Mouse (Mus musculus): ENCODE measurements at regions not wholly inside any gene's neighbourhood (a gene's known extent, or its start where the extent isn't known, plus 50 kb on each side); places are given as distances from the start of the nearest gene placed in this dataset.

DNA sequence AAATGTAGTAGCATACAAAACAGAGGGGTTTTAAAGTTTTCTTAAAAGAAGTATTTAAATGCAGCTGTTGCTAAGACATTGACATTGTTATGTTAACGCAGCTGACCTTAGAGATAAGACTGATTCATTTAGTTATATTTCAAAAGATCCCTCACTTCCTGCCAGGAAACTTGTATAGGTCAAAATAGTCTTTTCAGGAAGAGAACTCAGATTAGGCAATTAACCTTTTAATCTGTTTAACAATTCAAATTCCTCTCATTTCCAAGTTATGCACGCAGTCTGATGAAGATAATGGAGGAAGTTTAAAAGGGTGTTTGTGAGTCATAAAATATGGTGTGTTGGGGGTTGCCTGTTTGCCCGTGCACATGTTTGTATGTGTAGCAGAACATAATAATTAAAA, 448.5 kb downstream of the Tmtc2 start:
- Histone ChIP-seq H3K36me3 (ENCODE audit: control insufficient read depth, insufficient read depth, low read length) (no peaks in the 10 kb centered on the region), H3K4me3 (ENCODE audit: low read length) (no peak overlapping the region), H3K4me1 (replicated peaks; ENCODE audit: control insufficient read depth, insufficient read depth, low read length) (peaks cover 2% of the 10 kb centered on the region; the same call in 1 of the 2 replicates), H3K27ac (ENCODE audit: low read length) (no peak overlapping the region), H3K9ac (ENCODE audit: low read length) (no peak overlapping the region), H3K27me3 (ENCODE audit: control insufficient read depth, insufficient read depth, low read depth, low read length) (no peaks in the 10 kb centered on the region), H3K9me3 (ENCODE audit: control insufficient read depth, low read length) (no peaks in the 10 kb centered on the region), H3K4me2 (ENCODE audit: low read depth, low read length) (no peak overlapping the region)
- 23% methylated on average over 3 of the region's 3 CpGs for WGBS
- ATAC-seq (ENCODE audit: low read depth) = peak; percentile 90

DNA sequence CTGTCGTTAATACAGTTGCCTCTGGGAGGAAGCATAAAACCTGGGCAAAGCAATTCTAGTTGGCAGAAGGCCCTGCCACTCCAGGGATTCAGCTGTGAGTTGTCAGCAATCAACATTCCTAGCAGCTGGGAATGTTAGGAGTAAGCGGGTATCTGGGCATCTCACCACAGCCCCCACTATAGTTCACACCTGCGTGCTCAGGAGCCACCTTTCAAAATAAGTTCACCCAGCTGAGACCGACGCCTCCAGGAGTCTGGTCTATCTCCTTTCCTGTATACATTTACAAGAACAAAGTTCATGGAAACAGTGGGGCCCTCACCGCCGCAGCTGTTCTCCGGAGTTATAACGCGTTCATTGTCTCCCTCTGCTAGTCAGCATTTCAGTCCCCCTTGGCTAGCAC, 454.0 kb downstream of the Tmtc2 start:
- Histone ChIP-seq H3K9me3 (ENCODE audit: control insufficient read depth, low read length) (no peaks in the 10 kb centered on the region), H3K9ac (ENCODE audit: low read length) (no peak overlapping the region), H3K4me2 (ENCODE audit: low read depth, low read length) (no peak overlapping the region), H3K4me3 (ENCODE audit: low read length) (no peak overlapping the region), H3K4me1 (replicated peaks; ENCODE audit: control insufficient read depth, insufficient read depth, low read length) (0 out of 2 replicates have a peak, but pooled peaks cover 3% of the 10 kb centered on the region), H3K27me3 (ENCODE audit: control insufficient read depth, insufficient read depth, low read depth, low read length) (no peaks in the 10 kb centered on the region), H3K27ac (ENCODE audit: low read length) (no peak overlapping the region), H3K36me3 (ENCODE audit: control insufficient read depth, insufficient read depth, low read length) (no peaks in the 10 kb centered on the region)
- WGBS = 47% methylated on average over 10 of the region's 10 CpGs
- ATAC-seq (ENCODE audit: low read depth) = peak; percentile 20; the same call in 1 of the 2 replicates

DNA sequence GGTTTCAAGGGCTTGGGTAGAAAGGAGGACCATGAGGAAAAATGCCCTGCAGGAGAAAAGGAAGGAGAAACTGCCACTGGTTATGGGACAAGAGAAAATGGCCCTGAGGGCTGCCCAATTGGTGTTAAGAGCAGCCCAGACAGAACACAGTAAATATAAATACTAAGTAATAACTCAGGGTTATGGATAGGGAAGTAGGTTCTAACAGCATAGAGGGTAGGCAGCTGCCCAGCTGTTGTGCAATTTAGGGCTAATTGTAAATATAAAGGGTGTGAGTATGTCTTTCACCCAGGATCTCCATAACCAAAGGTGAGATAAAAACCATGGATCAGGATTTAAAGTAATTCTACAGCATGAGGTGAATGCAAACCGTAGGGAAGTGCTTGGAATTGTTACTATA, 458.1 kb downstream of the Tmtc2 start:
- Histone ChIP-seq H3K36me3 (ENCODE audit: control insufficient read depth, insufficient read depth, low read length) (no peaks in the 10 kb centered on the region), H3K4me1 (replicated peaks; ENCODE audit: control insufficient read depth, insufficient read depth, low read length) (0 out of 2 replicates have a peak, but pooled peaks cover 3% of the 10 kb centered on the region), H3K4me3 (ENCODE audit: low read length) (no peak overlapping the region), H3K9me3 (ENCODE audit: control insufficient read depth, low read length) (no peaks in the 10 kb centered on the region), H3K4me2 (ENCODE audit: low read depth, low read length) (no peak overlapping the region), H3K27ac (ENCODE audit: low read length) (no peak overlapping the region), H3K9ac (ENCODE audit: low read length) (no peak overlapping the region), H3K27me3 (ENCODE audit: control insufficient read depth, insufficient read depth, low read depth, low read length) (no peaks in the 10 kb centered on the region)
- ATAC-seq (ENCODE audit: low read depth) = no peak
- WGBS = 86% methylated on average over 1 of the region's 1 CpGs

DNA sequence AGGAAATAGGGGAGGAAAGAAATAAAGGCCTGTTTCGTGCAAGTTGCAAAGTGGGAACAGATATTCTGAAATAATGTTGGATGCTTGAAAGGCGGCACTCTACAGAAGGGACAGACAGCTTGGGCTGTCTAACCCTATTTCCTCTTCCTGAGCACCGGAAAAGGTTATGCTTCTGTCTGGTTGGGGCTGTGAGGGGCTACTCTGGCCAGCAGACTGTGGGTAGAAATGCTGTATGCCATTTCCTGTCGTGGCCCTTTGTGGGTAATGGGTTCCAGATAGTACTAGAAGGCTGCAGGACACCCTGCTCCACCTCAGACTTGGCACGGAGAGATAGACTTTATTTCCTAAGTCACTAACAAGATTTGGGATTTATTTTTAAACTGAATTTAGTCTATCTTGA, 459.3 kb downstream of the Tmtc2 start:
- 55% methylated on average over 5 of the region's 5 CpGs for WGBS
- H3K4me3 ChIP-seq (ENCODE audit: low read length) = no peak overlapping the region

DNA sequence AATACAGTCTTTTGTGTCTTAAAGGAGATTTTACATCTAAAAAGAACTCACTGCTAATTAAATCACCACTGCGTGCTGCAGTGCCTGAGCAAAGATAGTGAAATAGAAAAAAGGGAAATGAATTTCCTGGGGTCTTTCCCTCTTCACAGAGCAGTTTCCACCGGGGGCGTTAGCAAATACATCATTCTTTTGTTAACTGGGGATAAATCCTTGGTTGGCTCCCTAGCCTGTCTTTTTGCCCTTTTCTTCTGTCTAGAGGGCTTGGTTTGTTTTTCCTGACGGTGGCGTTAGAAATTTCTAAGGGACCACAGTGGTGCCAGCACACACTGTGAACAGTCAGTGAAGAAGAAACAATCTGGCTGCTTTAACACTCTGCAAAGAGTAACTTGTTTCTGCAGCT, 464.0 kb downstream of the Tmtc2 start:
- Histone ChIP-seq H3K4me1 (replicated peaks; ENCODE audit: control insufficient read depth, insufficient read depth, low read length) (no peaks in the 10 kb centered on the region), H3K9me3 (ENCODE audit: control insufficient read depth, low read length) (no peaks in the 10 kb centered on the region), H3K4me2 (ENCODE audit: low read depth, low read length) (no peak overlapping the region), H3K4me3 (ENCODE audit: low read length) (no peak overlapping the region), H3K36me3 (ENCODE audit: control insufficient read depth, insufficient read depth, low read length) (no peaks in the 10 kb centered on the region), H3K27ac (ENCODE audit: low read length) (no peak overlapping the region), H3K27me3 (ENCODE audit: control insufficient read depth, insufficient read depth, low read depth, low read length) (no peaks in the 10 kb centered on the region), H3K9ac (ENCODE audit: low read length) (no peak overlapping the region)
- ATAC-seq (ENCODE audit: low read depth) = no peak
- WGBS = 23% methylated on average over 5 of the region's 5 CpGs

More for the DNA sequence above, 459.3 kb downstream of the Tmtc2 start:
- H3K4me1 ChIP-seq (replicated peaks; ENCODE audit: control insufficient read depth, insufficient read depth, low read length) = no peaks in the 10 kb centered on the region
- H3K27me3 ChIP-seq (ENCODE audit: control insufficient read depth, insufficient read depth, low read depth, low read length) = no peaks in the 10 kb centered on the region
- H3K4me2 ChIP-seq (ENCODE audit: low read depth, low read length) = no peak overlapping the region
- H3K27ac ChIP-seq (ENCODE audit: low read length) = no peak overlapping the region
- H3K9me3 ChIP-seq (ENCODE audit: control insufficient read depth, low read length) = no peaks in the 10 kb centered on the region
- no peak for ATAC-seq (ENCODE audit: low read depth)
- H3K9ac ChIP-seq (ENCODE audit: low read length) = no peak overlapping the region
- no peaks in the 10 kb centered on the region for H3K36me3 ChIP-seq (ENCODE audit: control insufficient read depth, insufficient read depth, low read length)

DNA sequence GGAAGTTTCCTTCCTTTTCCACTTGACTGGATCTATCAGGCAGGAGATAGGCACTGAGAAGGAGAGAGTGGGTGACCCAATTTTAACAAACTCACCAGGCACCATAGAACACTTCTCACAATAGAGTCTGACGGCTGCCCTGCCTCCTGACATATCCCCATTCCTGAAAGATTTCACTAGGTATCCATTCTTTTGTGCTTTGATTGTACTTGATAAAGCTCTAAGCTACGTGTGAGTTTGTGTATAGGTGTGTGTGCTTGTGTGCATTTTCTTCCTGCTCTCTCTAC, 477.3 kb downstream of the Tmtc2 start:
- Histone ChIP-seq H3K4me3 (ENCODE audit: low read length) (no peak overlapping the region), H3K4me1 (replicated peaks; ENCODE audit: control insufficient read depth, insufficient read depth, low read length) (no peaks in the 10 kb centered on the region), H3K27me3 (ENCODE audit: control insufficient read depth, insufficient read depth, low read depth, low read length) (no peaks in the 10 kb centered on the region), H3K9me3 (ENCODE audit: control insufficient read depth, low read length) (no peaks in the 10 kb centered on the region), H3K27ac (ENCODE audit: low read length) (no peak overlapping the region), H3K9ac (ENCODE audit: low read length) (no peak overlapping the region), H3K36me3 (ENCODE audit: control insufficient read depth, insufficient read depth, low read length) (no peaks in the 10 kb centered on the region), H3K4me2 (ENCODE audit: low read depth, low read length) (no peak overlapping the region)
- WGBS = 79% methylated on average over 2 of the region's 2 CpGs
- ATAC-seq (ENCODE audit: low read depth) = no peak

DNA sequence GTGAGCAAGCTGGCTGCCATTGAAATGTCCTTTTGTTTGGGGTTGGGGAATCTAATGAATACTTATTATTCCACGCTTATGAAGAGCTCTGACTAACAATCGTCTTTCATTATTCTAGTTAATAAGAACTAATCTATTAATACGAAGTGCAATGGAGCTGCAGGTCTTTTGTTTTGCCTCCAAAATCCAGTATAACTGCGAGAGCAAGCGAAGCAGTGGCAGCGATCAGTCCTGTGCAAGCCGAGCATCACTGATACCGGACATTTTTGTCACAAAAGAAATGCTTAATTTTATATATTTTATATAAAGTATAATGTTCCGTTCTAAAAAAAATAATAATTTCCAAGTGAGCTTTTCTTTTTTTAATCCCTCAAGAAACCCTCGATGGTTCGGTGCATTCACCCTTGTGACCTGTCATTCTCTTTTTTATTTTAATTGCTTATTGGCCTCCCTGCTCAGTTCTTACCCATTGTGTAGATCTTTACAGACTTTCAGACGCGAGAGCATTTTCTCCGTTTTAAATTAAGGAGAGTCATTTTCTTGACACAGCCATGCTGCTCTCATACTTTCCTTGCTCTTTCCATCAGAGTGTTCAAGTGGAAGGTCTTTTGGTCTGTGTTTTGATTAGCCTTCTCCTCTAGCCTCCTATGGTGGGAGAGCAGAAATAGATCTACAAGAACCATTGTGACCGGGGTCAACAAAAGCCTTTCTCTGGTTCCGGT, 477.8 kb downstream of the Tmtc2 start:
- no peak for ATAC-seq (ENCODE audit: low read depth)
- no peaks in the 10 kb centered on the region for H3K9me3 ChIP-seq (ENCODE audit: control insufficient read depth, low read length)
- no peaks in the 10 kb centered on the region for H3K36me3 ChIP-seq (ENCODE audit: control insufficient read depth, insufficient read depth, low read length)
- H3K4me3 ChIP-seq (ENCODE audit: low read length) = no peak overlapping the region
- no peak overlapping the region for H3K27ac ChIP-seq (ENCODE audit: low read length)
- H3K4me1 ChIP-seq (replicated peaks; ENCODE audit: control insufficient read depth, insufficient read depth, low read length) = no peaks in the 10 kb centered on the region
- H3K9ac ChIP-seq (ENCODE audit: low read length) = no peak overlapping the region
- H3K27me3 ChIP-seq (ENCODE audit: control insufficient read depth, insufficient read depth, low read depth, low read length) = no peaks in the 10 kb centered on the region
- H3K4me2 ChIP-seq (ENCODE audit: low read depth, low read length) = no peak overlapping the region
- WGBS = 91% methylated on average over 16 of the region's 16 CpGs

DNA sequence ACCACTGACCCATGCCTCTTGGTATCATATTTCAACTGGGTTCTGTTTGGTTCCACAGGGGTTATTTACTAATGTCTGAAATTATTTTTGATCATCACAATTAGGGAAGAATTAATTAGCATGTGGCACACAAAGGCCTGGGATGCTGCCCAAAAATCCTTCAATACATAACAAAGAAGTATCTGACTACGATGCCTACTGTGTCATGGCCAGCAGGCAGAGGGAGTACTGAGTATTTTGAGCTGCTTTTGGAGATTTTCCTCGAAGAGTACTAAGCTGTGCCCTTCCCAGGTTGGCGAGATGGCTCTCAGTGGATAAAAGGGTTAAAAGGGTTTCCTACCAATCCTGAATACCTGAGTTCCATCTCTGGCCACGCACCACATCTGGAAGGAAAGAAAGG, 478.5 kb downstream of the Tmtc2 start:
- H3K4me2 ChIP-seq (ENCODE audit: low read depth, low read length) = no peak overlapping the region
- H3K27ac ChIP-seq (ENCODE audit: low read length) = no peak overlapping the region
- no peak overlapping the region for H3K9ac ChIP-seq (ENCODE audit: low read length)
- H3K9me3 ChIP-seq (ENCODE audit: control insufficient read depth, low read length) = no peaks in the 10 kb centered on the region
- ATAC-seq (ENCODE audit: low read depth) = no peak
- no peak overlapping the region for H3K4me3 ChIP-seq (ENCODE audit: low read length)
- WGBS = 70% methylated on average over 4 of the region's 4 CpGs
- H3K36me3 ChIP-seq (ENCODE audit: control insufficient read depth, insufficient read depth, low read length) = no peaks in the 10 kb centered on the region
- H3K27me3 ChIP-seq (ENCODE audit: control insufficient read depth, insufficient read depth, low read depth, low read length) = no peaks in the 10 kb centered on the region
- H3K4me1 ChIP-seq (replicated peaks; ENCODE audit: control insufficient read depth, insufficient read depth, low read length) = no peaks in the 10 kb centered on the region

DNA sequence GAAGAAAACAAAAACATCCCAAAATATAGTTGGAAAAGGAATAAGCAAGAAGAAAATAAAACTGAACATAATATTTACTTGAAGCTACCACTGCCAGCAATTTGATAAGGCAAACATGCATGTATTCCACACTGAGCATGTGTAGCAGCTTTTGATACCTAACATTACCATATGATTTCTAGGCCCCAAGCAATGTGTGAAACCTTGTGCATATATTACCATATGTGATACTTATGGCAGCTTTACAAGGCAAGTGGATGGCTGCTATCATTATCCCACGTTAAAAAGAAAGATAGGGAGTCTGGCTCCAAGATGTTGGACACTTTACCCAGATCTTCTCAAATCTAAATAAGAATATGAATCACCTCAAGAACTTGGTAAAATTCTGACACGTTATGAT, 497.4 kb downstream of the Tmtc2 start:
- Histone ChIP-seq H3K4me2 (ENCODE audit: low read depth, low read length) (no peak overlapping the region), H3K4me1 (replicated peaks; ENCODE audit: control insufficient read depth, insufficient read depth, low read length) (no peaks in the 10 kb centered on the region), H3K27ac (ENCODE audit: low read length) (no peak overlapping the region), H3K36me3 (ENCODE audit: control insufficient read depth, insufficient read depth, low read length) (no peaks in the 10 kb centered on the region), H3K4me3 (ENCODE audit: low read length) (no peak overlapping the region), H3K9me3 (ENCODE audit: control insufficient read depth, low read length) (no peaks in the 10 kb centered on the region), H3K27me3 (ENCODE audit: control insufficient read depth, insufficient read depth, low read depth, low read length) (no peaks in the 10 kb centered on the region), H3K9ac (ENCODE audit: low read length) (no peak overlapping the region)
- no peak for ATAC-seq (ENCODE audit: low read depth)
- WGBS = 60% methylated on average over 2 of the region's 2 CpGs
